Comparison of ENCODE assay signal across 8 mouse cellular contexts in genomic region chr7:121120143-121120818, GRCm38 (mm10). TPM values are rescaled to one million over a fixed set of nuclear protein-coding genes. Genes with fewer than 3 reads are reported as not detected.
DNase-seq lines count a peak whose midpoint lies in the region; ATAC-seq lines count a peak whose summit lies in the region.

No protein-coding gene starts in this region.

- no peak overlapping the region for H3K4me2 ChIP-seq in hindbrain, embryonic 14.5 days (replicated peaks)

- ATAC-seq in hindbrain, embryonic 14.5 days (ENCODE audit: low FRiP score), result peak; percentile 70; the same call in 1 of the 2 replicates

- 13% methylated on average over 10 of the region's 10 CpGs for WGBS in hindbrain, embryonic 14.5 days

- no peak overlapping the region for H3K4me3 ChIP-seq in hindbrain, embryonic 14.5 days (replicated peaks; ENCODE audit: low read length)

- H3K36me3 ChIP-seq in hindbrain, embryonic 14.5 days (replicated peaks; ENCODE audit: control insufficient read depth, insufficient read depth), result no peaks in the 10 kb centered on the region

- no peaks in the 10 kb centered on the region for H3K27me3 ChIP-seq in hindbrain, embryonic 14.5 days (ENCODE audit: control insufficient read depth, insufficient read depth, low read length)

- H3K9ac ChIP-seq in hindbrain, embryonic 14.5 days, result no peak overlapping the region

- no peaks in the 10 kb centered on the region for H3K4me1 ChIP-seq in hindbrain, embryonic 14.5 days (replicated peaks; ENCODE audit: control insufficient read depth, insufficient read depth, low read length)

- peak; percentile 90 for DNase-seq in NIH3T3 (ENCODE audit: low read depth)
- peak; percentile 93 to 96 for DNase-seq in cerebellum, postnatal 10 days
- peak; percentile 51 to 89 for DNase-seq in frontal cortex, postnatal 14 days (ENCODE audit: low spot score in 2 of 2)
- peak; percentile 95 for DNase-seq in hindbrain, embryonic 14.5 days (ENCODE audit: low spot score)
- DNase-seq in layer of hippocampus, postnatal 25 days (ENCODE audit: extremely low spot score in 1 of 2, low spot score in 1 of 2), result peak; percentile 85 to 99
- peak; percentile 94 for DNase-seq in lung, postnatal 36 days
- DNase-seq in retina, embryonic 14.5 days (ENCODE audit: low spot score), result peak; percentile 91
- DNase-seq in thymus, postnatal 36 days, result peak; percentile 38 to 62

- no peaks in the 10 kb centered on the region for H3K9me3 ChIP-seq in hindbrain, embryonic 14.5 days (ENCODE audit: control insufficient read depth, low read length)

- no peak overlapping the region for H3K27ac ChIP-seq in hindbrain, embryonic 14.5 days

RNA-seq across cellular contexts. Expression of gene Otoa, which starts 38.8 kb away (rescaled TPM):
- 0.07 and 0.20 TPM in 2 replicates for polyA plus RNA-seq in hindbrain, embryonic 14.5 days (2014; fragmentation: Nextera tagmentation; extraction: Ambion mirVana)
- total RNA-seq in layer of hippocampus, postnatal 25 days (2021), result 1 to 10 TPM in 1 of 2 experiments, under 1 TPM in 1; 0.47 to 2.4 TPM

RNA-seq across cellular contexts. Expression of gene Igsf6, which starts 45.9 kb away (rescaled TPM):
- 0.82 and 1.5 TPM in 2 replicates for polyA plus RNA-seq in hindbrain, embryonic 14.5 days (2014; fragmentation: Nextera tagmentation; extraction: Ambion mirVana)
- under 1 TPM; 0.27 to 0.33 TPM for total RNA-seq in layer of hippocampus, postnatal 25 days (2021)
